Mouse (Mus musculus) neural tube, postnatal 0 days (tissue): Measurements from ENCODE around the gene Wdfy1. TPM values are rescaled to one million over a fixed set of nuclear protein-coding genes. Genes with fewer than 3 reads are reported as not detected.

Source experiments
- polyA plus RNA-seq: library from polyadenylated mRNA; unstranded; fragments of >200 nt; fragmentation: Nextera tagmentation; extraction: Ambion mirVana; gene quantifications from 2 replicates; pipeline ENCODE4 v1.2.1, GENCODE M21; 2015

The Wdfy1 gene
- 77.1 and 80.3 TPM in 2 replicates for polyA plus RNA-seq

GRCm38 (mm10) chr1:79775927-79776458 lies at the start of gene Wdfy1, which contains the start of gene Mrpl44:
Gene Wdfy1 (minus strand): TSS chr1:79776143.
Gene Mrpl44 (plus strand): TSS chr1:79776018.

GRCm38 (mm10) chr1:79671543-79672337 lies 104.2 kb downstream of the Wdfy1 start, which contains the start of gene Ap1s3:
Gene Ap1s3 (minus strand): TSS chr1:79671972.

Other genes starting within 250 kb of the Wdfy1 start
- 0.26 and 0.42 TPM in 2 replicates for gene Ap1s3, start 104.2 kb downstream of the Wdfy1 start, polyA plus RNA-seq
- gene Mrpl44, start 125 bp downstream of the Wdfy1 start, polyA plus RNA-seq = 37.0 and 37.8 TPM in 2 replicates
- 645 and 675 TPM in 2 replicates for gene Serpine2, start 85.0 kb upstream of the Wdfy1 start, polyA plus RNA-seq